Mouse (Mus musculus) MEL (cell line): Measurements from ENCODE around the gene Cby3. TPM values are rescaled to one million over a fixed set of nuclear protein-coding genes. Genes with fewer than 3 reads are reported as not detected.

Experiments
- DNase-seq: peaks from one replicate; pipeline ENCODE4 v3.0.0; 2011; ENCODE audit warnings: low read depth, low spot score
- H3K27ac ChIP-seq: 2 replicates; pipeline ENCODE4 v1.5.1; 2012; ENCODE audit warnings: low read depth, mild to moderate bottlenecking, control low read depth, low read length, moderate library complexity; ENCODE audit not compliant: control insufficient read depth
- H3K27me3 ChIP-seq, 2 experiments: fragments of 150-350 bp in 1 of 2; sonication (generic) in 1 of 2; 2 replicates each; pipeline ENCODE4 v1.6.1; 2012; ENCODE audit warnings: low read length in 2 of 2, mild to moderate bottlenecking in 2 of 2, improper control_type of control experiment in 1 of 2, moderate library complexity in 1 of 2; ENCODE audit not compliant: insufficient read depth in 2 of 2, control insufficient read depth in 1 of 2
- H3K36me3 ChIP-seq, 2 experiments: 2 replicates each; pipeline ENCODE4 v1.6.1; 2012 to 2014; ENCODE audit warnings: low read length in 2 of 2, improper control_type of control experiment in 1 of 2, inconsistent platforms in 1 of 2, mild to moderate bottlenecking in 1 of 2; ENCODE audit not compliant: insufficient read depth in 2 of 2, control insufficient read depth in 1 of 2
- H3K4me1 ChIP-seq, 2 experiments: fragments of 150-350 bp in 1 of 2; sonication (generic) in 1 of 2; 2 replicates each; pipeline ENCODE4 v1.6.1; 2012; ENCODE audit warnings: low read length in 2 of 2, improper control_type of control experiment in 1 of 2, mild to moderate bottlenecking in 1 of 2; ENCODE audit not compliant: insufficient read depth in 2 of 2, control insufficient read depth in 1 of 2
- H3K4me3 ChIP-seq, 2 experiments: fragments of 150-350 bp in 1 of 2; sonication (generic) in 1 of 2; 2 replicates each; pipeline ENCODE4 v1.5.1; 2012; ENCODE audit warnings: low read depth in 2 of 2, low read length in 2 of 2, mild to moderate bottlenecking in 2 of 2, moderate library complexity in 2 of 2, control low read depth in 1 of 2, improper control_type of control experiment in 1 of 2; ENCODE audit not compliant: control insufficient read depth in 1 of 2, insufficient read depth in 1 of 2
- H3K79me2 ChIP-seq: 2 replicates; pipeline ENCODE4 v1.6.1; 2012; ENCODE audit warnings: mild to moderate bottlenecking, low read length, moderate library complexity; ENCODE audit not compliant: control insufficient read depth, poor library complexity, insufficient read depth
- H3K9ac ChIP-seq: 2 replicates; pipeline ENCODE4 v1.6.1; 2012; ENCODE audit warnings: low read depth, mild to moderate bottlenecking, control low read depth, low read length, moderate library complexity; ENCODE audit not compliant: control insufficient read depth, poor library complexity, severe bottlenecking
- H3K9me3 ChIP-seq: fragments of 150-350 bp; sonication (generic); replicated peaks from 2 replicates; pipeline ENCODE4 v1.6.1; 2012; ENCODE audit warnings: mild to moderate bottlenecking, low read length, improper control_type of control experiment, moderate library complexity; ENCODE audit not compliant: insufficient read depth
- CTCF ChIP-seq, 3 experiments: IDR thresholded peaks in 2 of 3; conservative IDR thresholded peaks in 1 of 3; 2 replicates each; pipeline ENCODE4 v1.5.1; 2011 to 2012; ENCODE audit warnings: low read length in 3 of 3, low read depth in 2 of 3, mild to moderate bottlenecking in 2 of 3, improper control_type of control experiment in 1 of 3, inconsistent platforms in 1 of 3, mixed read lengths in 1 of 3, moderate library complexity in 1 of 3; ENCODE audit not compliant: control insufficient read depth in 1 of 3, insufficient read depth in 1 of 3, poor library complexity in 1 of 3, severe bottlenecking in 1 of 3
- E2F4 ChIP-seq: IDR thresholded peaks from 2 replicates; pipeline ENCODE4 v1.6.1; 2011; ENCODE audit warnings: low read depth, low read length, improper control_type of control experiment, borderline replicate concordance
- ELF1 ChIP-seq: IDR thresholded peaks from 2 replicates; pipeline ENCODE4 v1.6.1; 2014; ENCODE audit warnings: low read depth, mild to moderate bottlenecking, inconsistent platforms, low read length, improper control_type of control experiment, moderate library complexity
- ETS1 ChIP-seq: IDR thresholded peaks from 2 replicates; pipeline ENCODE4 v1.6.1; 2012; ENCODE audit warnings: low read depth, mild to moderate bottlenecking, inconsistent platforms, low read length, improper control_type of control experiment, moderate library complexity
- GABPA ChIP-seq: IDR thresholded peaks from 2 replicates; pipeline ENCODE4 v1.6.1; 2012; ENCODE audit warnings: low read depth, mild to moderate bottlenecking, inconsistent platforms, low read length, improper control_type of control experiment, moderate library complexity
- GATA1 ChIP-seq: IDR thresholded peaks from 2 replicates; pipeline ENCODE4 v1.6.1; 2011; ENCODE audit warnings: low read depth, low read length, improper control_type of control experiment
- HCFC1 ChIP-seq: IDR thresholded peaks from 2 replicates; pipeline ENCODE4 v1.6.1; 2012; ENCODE audit warnings: low read depth, mild to moderate bottlenecking, inconsistent platforms, low read length, improper control_type of control experiment, moderate library complexity
- JUND ChIP-seq: IDR thresholded peaks from 2 replicates; pipeline ENCODE4 v1.6.1; 2011; ENCODE audit warnings: low read depth, mild to moderate bottlenecking, improper control_type of control experiment, low read length
- KAT2A ChIP-seq: conservative IDR thresholded peaks from 2 replicates; pipeline ENCODE4 v1.6.1; 2012; ENCODE audit warnings: low read depth, low read length, improper control_type of control experiment, inconsistent platforms
- MAFK ChIP-seq: IDR thresholded peaks from 2 replicates; pipeline ENCODE4 v1.6.1; 2011; ENCODE audit warnings: low read depth, mild to moderate bottlenecking, low read length, improper control_type of control experiment, borderline replicate concordance
- MAX ChIP-seq: IDR thresholded peaks from 2 replicates; pipeline ENCODE4 v1.6.1; 2011; ENCODE audit warnings: low read length, improper control_type of control experiment
- MEF2A ChIP-seq: IDR thresholded peaks from 2 replicates; pipeline ENCODE4 v1.6.1; 2014; ENCODE audit warnings: low read depth, mild to moderate bottlenecking, inconsistent platforms, low read length, improper control_type of control experiment; ENCODE audit not compliant: poor library complexity, insufficient replicate concordance, severe bottlenecking; ENCODE audit errors: extremely low read depth
- MXI1 ChIP-seq: IDR thresholded peaks from 2 replicates; pipeline ENCODE4 v1.6.1; 2011; ENCODE audit warnings: mild to moderate bottlenecking, low read depth, low read length, improper control_type of control experiment
- MYC ChIP-seq: IDR thresholded peaks from 2 replicates; pipeline ENCODE4 v1.6.1; 2011; ENCODE audit warnings: low read depth, mild to moderate bottlenecking, low read length, improper control_type of control experiment, moderate library complexity
- NRF1 ChIP-seq: IDR thresholded peaks from 2 replicates; pipeline ENCODE4 v1.6.1; 2014; ENCODE audit warnings: low read depth, mild to moderate bottlenecking, inconsistent platforms, low read length, improper control_type of control experiment, moderate library complexity; ENCODE audit not compliant: poor library complexity, insufficient read depth, severe bottlenecking
- POLR2AphosphoS5 ChIP-seq: IDR thresholded peaks from 2 replicates; pipeline ENCODE4 v1.6.1; 2012; ENCODE audit warnings: low read depth, borderline replicate concordance, mild to moderate bottlenecking, inconsistent platforms, low read length, moderate library complexity, mixed read lengths
- ZC3H11A ChIP-seq: IDR thresholded peaks from 2 replicates; pipeline ENCODE4 v1.6.1; 2012; ENCODE audit warnings: low read depth, mild to moderate bottlenecking, inconsistent platforms, low read length, improper control_type of control experiment
- ZMIZ1 ChIP-seq: IDR thresholded peaks from 2 replicates; pipeline ENCODE4 v1.6.1; 2012; ENCODE audit warnings: low read depth, mild to moderate bottlenecking, inconsistent platforms, low read length, improper control_type of control experiment, moderate library complexity
- ZNF384 ChIP-seq: IDR thresholded peaks from 2 replicates; pipeline ENCODE4 v1.6.1; 2012; ENCODE audit warnings: low read depth, mild to moderate bottlenecking, inconsistent platforms, low read length, improper control_type of control experiment
- polyA plus RNA-seq, 2 experiments: library from polyadenylated mRNA; stranded (reverse) in 1 of 2; unstranded in 1 of 2; fragments of >175 nt in 1 of 2; fragments of >200 nt in 1 of 2; gene quantifications; 2 replicates each; pipeline versions ENCODE4 v1.2.1 to v1.2.4; 2012; ENCODE audit warnings: low replicate concordance in 2 of 2, low read depth in 1 of 2; ENCODE audit not compliant: insufficient read length in 2 of 2, insufficient read depth in 1 of 2, missing spikeins in 1 of 2
- total RNA-seq: library from RNA; depleted of rRNA; stranded (reverse); fragments of 300-350 nt; gene quantifications from 2 replicates; pipeline ENCODE4 v1.2.3, GENCODE M21; 2012

Cby3 gene
- total and polyA plus RNA-seq, 3 experiments = 0.23 to 0.31 TPM; not detected in 1

- Histone ChIP-seq H3K79me2 (no peaks in the 10 kb centered on the region), H3K27me3 (no peaks in the 10 kb centered on the region), H3K4me1 (no peaks in the 10 kb centered on the region), H3K27ac (no peak overlapping the region), H3K9ac (no peak overlapping the region), H3K4me3 (no peak overlapping the region), H3K9me3 (no peaks in the 10 kb centered on the region), H3K36me3 (no peaks in the 10 kb centered on the region)
- TF ChIP-seq NRF1 = no peak
- TF ChIP-seq MYC = no peak
- no peak for TF ChIP-seq MAFK
- TF ChIP-seq KAT2A = no peak
- TF ChIP-seq ELF1 = no peak
- TF ChIP-seq MEF2A = no peak
- no peak for TF ChIP-seq HCFC1
- no peak for TF ChIP-seq POLR2AphosphoS5
- TF ChIP-seq GATA1 = no peak
- no peak for TF ChIP-seq GABPA
- no peak for TF ChIP-seq MAX
- TF ChIP-seq ZMIZ1 = no peak
- no peak for TF ChIP-seq CTCF (IDR thresholded peaks at IDR 0.05 in 2 of 3, conservative IDR thresholded peaks at IDR 0.05 in 1 of 3; ENCODE audit: control insufficient read depth in 1 of 3, insufficient read depth in 1 of 3, low read depth in 2 of 3, low read length in 3 of 3, poor library complexity in 1 of 3, severe bottlenecking in 1 of 3)
- no peak for TF ChIP-seq ZC3H11A
- no peak for TF ChIP-seq ETS1
- no peak for TF ChIP-seq MXI1
- TF ChIP-seq ZNF384 = no peak
- TF ChIP-seq E2F4 = no peak
- TF ChIP-seq JUND = no peak
- DNase-seq = no peak
Measured at GRCm38 (mm10) chr11:50345486-50345885, 8.8 kb upstream of the Cby3 start.

DNA sequence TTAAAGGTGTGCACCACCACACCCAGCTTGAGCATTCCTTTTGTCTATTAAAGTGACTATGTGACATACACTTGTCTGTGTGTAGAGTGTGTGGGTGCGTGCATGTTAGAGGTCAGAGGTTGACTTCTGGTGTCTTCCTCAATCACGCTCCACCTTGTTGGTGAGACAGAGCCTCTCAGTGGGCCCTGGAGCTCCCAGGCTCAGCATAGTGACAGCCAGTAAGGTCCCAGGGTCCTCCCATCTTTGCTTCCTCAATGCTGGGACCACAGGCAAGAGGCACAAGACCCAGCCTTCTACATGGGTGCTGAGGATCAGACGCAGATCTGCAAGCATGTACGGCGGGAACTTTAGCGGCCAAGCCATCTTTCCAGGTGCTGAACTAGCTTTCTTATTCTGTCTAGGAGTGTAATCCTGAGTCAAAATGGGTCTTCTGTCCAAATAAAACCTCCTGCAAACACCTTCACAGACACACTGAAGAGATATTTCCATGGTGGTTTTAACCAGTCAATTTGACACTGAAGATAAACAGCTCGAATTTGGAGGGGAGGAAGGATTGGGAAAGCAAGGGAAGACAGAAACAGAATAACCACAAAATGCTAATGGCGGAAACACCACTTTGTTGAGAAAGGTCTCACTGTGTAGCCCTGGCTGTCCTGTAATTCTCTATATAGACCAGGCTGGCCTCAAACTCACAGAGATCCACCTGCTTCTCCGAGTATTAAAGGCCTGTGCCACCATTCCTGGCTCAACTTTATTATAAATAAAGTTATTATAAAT is 7.8 kb upstream of the Cby3 start:
- Histone ChIP-seq H3K9me3 (no peaks in the 10 kb centered on the region), H3K27ac (no peak overlapping the region), H3K27me3 (no peaks in the 10 kb centered on the region), H3K79me2 (no peaks in the 10 kb centered on the region), H3K4me1 (no peaks in the 10 kb centered on the region), H3K9ac (no peak overlapping the region), H3K36me3 (no peaks in the 10 kb centered on the region), H3K4me3 (no peak overlapping the region)
- TF ChIP-seq MYC = no peak
- no peak for DNase-seq
